Mouse (Mus musculus) embryo, embryonic 11.5 days (tissue): ENCODE measurements around the gene Syngr1.

Experiments
- DNase-seq: peaks from one replicate; pipeline ENCODE4 v3.0.0-alpha.2; 2012; ENCODE audit warnings: low read depth, low spot score

Gene Syngr1

DNA sequence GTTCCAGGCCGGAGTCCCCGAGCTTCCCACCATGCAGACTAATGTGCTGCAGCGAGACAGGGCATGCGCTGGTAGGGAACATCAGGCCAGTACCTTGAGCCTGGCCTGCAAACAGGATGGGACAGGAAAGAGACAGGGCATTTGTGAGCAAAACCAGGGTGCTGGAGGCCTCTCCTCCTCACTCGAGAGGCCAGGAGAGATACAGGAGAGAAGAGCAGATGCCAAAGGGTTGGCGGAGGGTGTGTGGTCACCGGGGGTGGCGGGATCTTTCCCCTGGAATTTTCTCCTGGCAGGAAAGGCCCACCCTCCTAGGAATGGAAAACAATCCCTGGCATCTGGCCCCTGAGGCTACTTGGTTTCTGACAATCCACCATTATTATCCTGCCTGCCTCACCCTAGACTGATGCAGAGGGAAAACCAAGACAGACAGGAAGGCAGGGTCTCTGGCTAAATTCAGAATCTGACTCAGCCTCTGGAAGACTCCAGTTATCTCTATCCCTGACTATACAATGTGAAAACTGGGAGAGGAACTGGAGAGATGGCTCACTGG lies 21.0 kb upstream of the Syngr1 start:
- no peak for DNase-seq

DNA sequence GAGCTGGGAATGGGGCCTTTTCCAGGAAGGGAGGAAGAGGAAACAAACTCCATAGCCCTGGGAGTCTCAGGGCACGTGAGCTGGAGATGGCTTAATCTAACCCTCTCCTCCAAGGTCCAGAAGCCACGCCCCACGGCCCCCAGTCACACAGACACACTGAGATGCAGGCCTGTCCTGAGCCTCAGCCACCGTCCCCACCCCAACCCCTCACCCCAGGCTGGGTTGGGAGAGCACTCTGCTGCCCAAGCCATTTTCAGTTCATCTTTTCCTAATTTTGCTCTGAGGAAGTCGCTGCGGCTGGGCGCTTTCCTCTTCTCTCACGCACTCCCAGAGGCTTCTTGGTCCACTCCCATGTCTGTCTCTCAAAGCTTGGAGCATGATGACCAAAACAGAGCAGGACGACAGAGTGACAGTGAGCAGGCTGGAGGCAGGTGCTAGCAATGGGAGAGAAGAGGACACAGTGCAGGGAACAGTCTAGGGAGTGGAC lies 19.1 kb upstream of the Syngr1 start:
- DNase-seq: no peak

DNA sequence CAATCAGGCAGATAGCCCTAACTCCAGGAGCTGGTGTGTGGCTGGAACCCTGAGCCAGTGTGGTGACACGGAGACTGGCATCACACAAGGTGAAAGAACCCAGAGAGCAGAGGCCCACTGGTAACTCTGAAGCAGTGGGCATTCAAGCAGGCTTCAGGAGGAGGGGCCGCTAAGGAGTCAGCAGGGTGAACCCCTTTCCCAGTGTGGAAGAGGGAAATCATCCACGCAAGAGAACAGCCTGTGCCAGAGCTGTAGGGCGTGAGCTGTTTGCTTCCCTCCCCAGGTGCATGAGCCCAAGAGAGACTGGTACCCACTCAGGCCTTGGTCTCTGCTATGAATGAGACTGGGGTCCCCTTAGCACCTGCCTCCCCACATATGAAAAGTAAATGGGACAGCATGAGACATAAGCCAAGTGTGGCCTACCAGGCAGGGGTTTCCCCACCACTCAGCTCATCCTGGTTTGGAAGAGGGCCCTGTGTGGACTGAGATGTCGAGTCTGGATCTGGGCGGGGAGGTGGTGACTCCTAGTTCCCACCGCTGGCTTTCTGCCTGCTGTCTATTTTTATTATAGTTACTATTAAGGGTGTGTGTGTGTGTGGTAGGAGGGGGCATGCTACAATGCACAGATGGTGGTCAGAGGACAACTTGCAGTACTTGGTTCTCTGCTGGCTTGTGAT lies 18.4 kb upstream of the Syngr1 start:
- DNase-seq: no peak

DNA sequence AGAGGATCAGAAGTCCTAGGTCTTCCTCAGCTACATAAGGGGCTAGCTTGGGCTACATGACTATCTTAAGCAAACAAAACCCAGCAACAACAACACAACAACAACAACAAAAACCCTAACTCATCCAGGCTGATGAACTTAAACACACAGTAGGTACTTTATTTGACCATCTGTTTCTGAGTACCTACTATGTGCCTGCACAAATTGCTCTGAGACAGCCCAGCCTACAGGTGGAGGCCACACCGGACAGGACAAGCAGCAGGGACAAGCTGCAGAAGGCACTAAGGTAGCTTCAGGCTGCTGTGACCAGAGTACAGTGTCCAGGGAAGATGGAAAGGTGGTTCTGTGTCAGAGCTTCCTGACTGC lies 17.9 kb upstream of the Syngr1 start:
- DNase-seq: no peak

DNA sequence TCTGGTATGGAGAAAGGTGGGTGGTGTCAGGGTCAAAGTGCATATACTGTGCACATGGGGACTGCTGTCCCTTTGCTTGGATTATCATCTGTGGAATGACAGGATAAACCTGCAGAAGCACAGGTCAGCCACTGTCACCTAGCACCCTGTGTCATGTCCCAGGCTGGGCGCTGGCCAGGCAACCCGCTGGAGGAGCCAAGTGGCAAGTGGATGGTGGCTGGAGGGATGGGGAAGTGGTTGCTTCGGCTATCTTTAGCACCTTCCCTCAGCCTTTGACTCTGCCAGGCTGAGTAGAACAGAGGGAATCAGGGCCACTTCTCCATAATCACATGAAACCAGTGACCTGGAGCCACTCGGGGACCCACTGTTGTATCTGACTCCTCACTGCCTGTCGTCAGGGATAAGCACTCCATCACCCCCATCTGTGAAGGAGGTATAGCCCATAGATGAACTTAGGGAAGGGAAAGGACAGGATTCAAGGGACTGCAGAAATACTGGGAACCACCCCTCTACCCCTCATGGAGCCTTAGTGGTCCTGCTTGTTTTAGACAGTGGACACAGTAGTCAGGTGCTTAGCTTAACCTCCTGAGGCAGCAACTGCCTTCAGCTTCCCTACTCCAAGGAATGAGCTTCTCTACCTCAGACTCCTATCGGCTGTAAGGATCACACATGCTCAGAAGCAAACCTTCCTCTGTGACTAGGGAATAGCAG lies 16.3 kb upstream of the Syngr1 start:
- DNase-seq: no peak

DNA sequence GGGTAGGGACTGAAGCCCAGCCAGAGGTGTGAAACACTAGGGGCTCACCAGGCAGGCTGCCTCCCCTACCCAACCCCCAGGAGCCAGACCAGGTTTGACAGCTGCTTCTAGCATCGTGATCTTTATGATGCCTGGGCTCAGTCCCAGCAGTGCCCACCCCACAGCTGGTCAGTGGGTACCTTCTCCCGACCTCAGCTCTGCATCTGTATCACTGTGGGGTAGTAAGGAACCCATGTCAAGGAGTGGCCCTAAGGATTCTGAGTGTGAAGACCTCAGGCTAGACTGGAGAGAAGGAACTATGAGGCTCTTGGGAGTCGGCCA lies 15.8 kb upstream of the Syngr1 start:
- DNase-seq: no peak

DNA sequence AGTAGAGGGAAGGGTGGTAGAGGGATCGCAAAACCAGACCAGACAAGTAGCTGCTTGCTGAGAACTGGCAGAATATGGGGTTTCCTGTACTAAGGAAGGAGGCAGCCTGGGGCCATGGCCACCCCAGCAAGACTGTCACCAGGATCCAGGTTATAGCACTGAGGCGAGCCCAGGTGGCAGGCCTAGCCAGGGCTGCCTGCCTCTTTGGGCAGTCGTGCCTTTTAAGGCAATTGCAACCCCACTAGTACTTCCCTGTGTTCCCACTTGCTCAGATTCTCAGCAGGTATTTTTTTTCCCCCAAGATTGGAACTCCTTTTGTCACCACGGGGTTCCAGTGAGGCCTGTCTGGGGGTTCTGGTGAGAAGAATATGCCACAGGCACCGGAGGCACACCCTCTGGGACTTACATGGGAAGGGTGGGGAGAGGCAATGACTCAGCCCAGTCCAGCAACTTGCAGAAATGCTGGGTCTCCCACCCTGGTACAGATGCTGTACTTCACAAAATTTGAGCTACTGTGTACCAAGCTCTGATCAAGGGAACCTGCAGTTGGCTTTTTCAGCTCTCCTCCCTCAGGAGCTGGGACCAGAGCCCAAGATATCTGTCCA lies 15.3 kb upstream of the Syngr1 start:
- no peak for DNase-seq

DNA sequence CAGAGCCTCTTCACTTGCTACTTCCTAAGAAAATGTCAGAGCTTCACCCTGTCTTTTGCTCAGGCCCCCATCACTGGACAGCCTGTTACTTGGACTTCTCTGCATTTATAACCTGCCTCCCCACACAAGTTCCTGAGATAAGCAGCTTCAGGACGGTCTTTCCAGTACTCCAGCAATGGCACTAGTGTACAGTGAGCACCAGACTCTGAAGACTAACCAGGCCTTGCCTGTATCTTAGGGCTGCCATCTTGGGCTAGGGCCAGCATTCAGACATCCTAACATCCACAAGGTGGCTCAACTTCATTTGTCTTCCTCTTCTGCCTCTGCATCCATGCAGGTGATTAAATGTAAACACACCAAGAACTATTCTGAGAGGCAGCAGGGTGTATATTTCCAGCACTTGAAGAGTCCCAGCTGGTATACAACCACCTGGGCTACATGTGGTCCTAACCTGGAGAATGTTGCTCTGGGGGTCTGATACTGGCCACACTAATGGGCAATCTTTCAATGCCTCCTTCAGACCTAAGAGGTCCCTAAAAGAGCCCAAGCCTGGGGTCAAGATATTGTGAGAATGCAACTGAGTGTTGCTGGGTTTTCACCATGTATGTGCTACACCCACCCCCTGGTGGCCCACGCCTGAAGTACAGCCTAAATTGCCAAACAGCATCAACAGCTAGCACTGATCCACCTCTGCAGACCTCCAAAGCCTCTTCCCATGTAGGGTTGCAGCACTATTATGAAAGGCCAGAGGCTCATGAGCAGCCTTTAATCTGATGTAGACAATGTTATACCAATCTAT lies 14.6 kb upstream of the Syngr1 start:
- no peak for DNase-seq

DNA sequence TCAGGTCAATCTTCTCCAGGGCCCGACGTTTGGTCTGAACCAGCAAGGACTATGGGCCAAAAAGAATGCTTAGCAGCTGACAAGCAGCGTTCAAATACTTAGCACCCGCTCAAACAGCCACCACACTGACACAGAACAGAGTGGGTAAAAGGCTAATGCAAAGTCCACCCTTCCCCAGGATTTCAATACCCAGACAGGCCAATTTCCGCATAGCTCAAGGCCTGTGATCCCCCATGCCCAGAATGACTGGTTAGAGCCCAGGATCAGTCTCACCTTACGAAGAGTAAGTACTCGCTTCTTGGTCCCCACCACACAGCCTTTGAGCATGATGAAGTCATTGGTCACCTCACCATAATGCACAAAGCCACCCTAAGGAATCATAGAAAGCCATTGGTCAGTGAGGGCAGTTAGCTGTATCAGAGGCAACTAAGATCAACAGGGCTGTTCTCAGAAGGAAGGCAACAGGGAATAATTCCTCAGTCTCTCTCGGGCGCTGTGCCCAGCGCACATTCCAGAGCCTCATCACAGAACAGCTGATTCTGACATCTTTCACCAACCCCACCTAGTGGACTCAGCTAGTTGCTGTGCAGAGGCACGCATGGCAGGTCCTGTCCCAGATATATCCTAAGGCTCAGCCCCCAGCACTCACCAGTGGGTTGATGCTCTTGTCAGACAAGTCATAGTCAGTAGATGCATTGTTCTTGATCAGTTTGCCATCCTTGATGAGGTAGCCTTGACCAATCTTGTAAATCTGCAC lies 12.9 kb upstream of the Syngr1 start:
- no peak for DNase-seq

DNA sequence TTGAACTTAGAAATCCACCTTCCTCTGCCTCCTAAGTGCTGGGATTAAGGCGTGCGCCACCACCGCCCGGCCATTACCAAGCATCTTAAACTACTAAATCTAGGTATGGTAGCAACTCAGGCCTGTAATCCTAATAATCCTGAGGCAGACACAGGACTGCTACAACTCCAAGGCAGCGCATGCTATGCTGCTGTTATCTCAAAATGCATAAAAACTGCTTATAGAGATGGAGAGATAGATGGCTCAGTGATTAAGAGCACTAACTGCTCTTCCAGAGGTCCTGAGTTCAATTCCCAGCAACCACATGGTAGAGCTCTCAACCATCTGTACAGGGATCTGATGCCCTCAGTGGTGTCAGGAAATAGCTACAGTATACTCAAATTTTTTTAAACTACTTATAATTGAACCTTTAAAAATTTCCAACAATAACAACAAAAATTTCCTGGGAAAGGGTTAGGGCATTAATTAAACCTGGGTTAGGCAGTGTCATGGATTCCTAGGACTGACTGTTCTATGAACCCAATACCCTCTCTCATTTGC lies 11.9 kb upstream of the Syngr1 start:
- no peak for DNase-seq

DNA sequence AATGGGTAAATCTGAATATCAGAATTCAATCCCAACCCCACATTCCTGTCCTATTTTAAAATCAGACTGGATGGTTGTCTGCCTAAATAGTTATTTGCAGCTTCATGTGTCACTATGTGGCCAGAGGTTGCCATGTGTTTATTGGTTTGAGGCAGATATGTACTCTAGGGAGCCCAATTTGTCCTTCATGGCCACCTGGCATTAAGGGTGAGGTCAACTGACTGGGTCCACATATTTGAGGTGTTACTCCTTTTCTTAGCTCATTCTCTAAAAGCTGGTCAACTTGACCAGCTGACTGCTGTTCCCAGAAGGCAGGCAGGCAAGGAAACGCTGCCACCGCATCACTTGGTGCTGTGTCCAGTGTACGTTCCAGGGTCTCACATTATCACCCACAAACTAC lies 11.2 kb upstream of the Syngr1 start:
- DNase-seq: no peak

DNA sequence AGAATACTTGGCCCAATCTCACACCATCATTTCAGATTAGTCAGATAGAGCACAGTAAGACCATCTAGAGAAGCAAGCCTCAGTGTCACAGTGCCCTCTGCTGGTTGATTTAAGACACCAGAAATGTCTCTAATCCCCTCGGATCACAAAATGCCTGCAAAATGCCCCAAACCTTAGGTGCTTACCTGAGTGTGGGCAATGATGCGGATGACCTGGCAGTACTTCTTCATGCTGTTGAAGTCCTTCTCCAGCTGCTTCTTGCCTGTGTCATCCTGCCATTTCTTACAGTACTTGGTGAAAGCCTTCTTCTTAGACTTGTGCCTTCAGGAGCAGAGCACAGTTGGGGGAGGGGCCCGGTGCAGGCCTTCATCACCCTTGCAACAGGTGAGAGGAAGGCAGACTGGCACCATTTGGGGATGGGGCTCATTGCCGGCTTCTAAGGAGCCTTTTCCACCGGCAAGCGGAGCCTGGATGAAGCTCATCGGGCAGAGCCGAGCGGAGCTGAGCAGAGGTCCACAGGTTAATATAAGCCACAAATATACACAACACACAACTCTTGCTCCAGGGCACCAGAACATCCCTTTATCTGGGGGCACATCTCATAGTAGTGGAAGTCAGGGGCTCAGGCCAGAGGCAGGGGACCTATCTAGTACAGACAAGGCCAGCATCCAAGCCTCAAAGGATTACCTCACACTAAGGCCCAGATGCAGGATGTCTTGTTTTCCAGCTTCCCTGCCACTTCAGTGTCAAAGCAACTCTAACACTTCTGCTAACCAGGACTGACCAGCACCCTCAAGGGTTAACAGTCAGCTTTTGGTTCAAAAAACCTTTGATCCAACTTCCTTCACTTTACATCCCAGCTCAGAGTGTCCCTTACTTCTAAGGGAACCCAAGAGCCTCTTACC lies 10.2 kb upstream of the Syngr1 start:
- DNase-seq: no peak

DNA sequence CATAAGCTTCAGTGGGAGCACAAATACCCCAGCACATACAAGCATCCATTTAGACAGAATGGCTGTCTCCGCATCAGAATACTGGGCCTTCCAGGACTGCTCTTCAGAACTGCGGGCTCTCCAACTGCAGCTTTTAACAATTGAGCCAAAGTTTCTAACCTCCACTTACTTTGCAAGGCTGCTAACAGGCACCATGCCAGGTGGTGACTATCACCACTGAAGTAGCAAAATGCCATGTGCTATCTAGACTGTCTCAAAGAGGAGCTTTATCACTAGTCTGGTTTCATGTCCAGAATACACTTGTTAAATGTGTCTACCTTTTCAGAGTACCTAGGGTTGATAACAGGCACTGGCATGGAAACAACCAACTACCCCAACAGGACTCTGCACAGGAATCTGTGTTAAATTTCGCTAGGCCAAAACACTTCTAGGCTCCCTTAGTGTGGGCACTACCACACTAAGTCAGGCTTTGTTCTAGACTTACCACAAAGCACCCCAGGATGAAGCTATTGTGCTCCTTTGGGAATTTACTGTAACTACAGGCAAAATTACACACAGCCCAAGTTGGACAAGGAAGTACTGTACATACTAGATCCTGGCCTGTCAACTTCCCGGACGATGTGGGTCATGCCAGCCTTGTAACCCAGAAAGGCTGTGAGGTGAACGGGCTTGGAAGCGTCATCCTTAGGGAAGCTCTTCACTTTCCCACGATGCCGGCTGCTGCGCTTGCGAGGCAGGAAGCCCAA lies 9.2 kb upstream of the Syngr1 start:
- DNase-seq: no peak

DNA sequence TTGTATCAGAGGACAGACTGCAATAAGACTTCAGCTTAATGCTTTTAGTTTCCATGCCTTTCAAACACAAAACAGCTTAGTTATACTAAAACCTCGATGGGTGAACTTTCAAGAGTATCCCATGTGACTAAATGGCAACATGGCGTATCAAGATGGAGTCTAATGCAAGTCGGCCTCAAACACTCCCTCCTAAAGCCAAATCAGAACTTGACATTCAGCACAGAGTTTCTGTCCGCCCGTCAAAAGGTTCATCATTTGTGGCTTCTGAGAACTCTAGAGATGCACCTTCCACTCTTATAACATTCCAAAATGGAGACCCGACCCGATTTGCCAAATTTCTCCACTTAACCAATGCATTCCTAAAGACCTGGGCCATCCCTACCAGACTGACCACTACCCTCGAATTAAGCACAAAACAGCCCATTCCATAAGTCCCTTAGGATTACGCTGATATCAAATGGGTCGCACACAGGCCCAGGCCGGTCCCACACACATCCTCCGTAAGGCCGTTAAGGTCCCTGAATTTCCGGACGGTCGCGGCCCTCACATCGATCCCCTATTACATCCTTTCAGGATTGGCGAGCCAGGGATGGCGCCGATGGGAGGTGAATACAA lies 8.4 kb upstream of the Syngr1 start:
- no peak for DNase-seq

DNA sequence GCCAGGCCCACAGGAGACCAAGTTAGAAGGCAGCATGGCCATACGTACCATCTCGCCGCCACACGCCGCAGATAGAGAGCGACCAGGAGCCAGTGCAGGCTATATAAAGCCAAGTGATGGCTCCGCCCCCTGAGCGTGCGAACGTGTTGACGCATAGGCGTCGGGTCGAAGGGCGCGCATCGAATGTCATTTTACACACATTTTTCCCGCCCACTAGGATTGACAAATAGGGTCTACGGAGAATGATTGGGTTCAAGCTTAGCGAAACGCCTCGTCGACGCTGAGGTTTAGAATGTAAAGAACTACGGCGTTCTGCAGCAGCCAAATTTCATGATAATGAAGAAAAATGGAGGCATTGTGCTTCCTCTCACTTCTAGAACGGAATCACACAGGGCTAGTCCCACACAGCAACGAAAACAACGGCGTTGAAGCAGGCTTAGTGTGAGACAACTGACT lies 7.8 kb upstream of the Syngr1 start:
- DNase-seq: peak; percentile 100

DNA sequence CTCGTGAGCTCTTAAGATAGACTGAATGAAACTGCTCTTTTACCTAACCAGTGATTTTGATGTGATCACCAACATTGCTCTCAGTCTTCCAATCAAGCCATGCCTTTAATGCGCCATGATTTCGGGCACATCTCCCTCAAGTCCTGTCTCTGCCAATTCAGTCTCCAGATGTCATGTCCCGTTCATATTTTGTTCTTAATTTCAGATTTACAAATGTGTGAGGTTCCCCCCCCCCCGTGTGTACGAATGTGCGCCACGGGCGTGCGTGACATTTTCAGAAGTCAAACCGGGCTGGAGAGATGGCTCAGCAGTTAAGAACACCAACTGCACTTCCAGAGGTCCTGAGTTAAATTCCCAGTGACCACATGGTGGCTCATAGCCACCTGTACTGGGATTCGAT lies 7.4 kb upstream of the Syngr1 start:
- no peak for DNase-seq

DNA sequence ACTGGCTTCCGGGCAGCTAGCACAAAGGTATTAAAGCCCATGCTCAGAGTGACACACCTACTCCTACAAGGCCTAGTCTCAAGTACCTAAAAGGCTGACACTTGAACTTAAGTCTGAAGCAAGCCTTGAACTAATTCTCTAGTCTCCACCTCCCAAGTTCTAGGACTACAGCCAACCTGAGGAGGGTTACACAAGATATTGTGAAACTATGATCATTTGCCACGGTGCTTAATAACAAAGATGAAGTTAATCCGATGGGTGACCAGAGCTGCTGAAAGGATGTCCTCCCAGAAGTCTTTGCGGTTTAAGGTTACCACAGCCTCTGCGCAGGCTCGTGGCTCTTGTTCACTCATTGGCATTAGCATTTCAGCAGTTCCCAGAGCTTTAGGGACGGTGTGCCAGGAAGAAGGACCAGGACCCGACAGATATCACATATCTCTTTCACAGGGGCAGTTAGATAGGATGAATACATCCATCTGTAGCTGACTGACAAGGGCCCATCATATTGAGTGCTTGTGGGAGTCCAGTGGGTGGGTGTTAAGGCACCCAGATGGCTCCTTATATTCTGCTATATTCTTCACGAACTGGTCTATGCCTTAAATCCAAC lies 3.6 kb upstream of the Syngr1 start:
- no peak for DNase-seq

DNA sequence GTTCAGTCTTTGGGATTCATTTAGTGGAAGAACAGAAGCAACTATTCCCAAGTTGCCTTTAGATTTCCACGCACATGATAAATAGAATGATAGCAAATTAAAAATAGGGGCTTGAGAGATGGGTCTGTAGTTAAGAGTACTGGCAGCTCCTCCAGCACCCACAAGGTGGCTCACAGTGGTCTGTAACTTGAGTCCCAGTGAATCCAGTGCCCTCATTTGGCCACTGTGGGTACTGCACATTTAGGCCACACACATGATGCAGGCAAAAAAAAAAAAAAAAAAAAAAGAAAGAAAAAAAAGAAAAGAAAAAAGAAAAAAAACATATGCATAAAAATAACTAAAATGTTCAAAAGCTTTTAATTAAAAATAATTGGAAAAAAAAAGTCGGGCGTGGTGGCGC lies 2.5 kb upstream of the Syngr1 start:
- peak; percentile 89 for DNase-seq
